Comparison of ENCODE assay signal across 8 mouse cellular contexts in genomic region chr5:113954421-113954820, GRCm38 (mm10). TPM values are rescaled to one million over a fixed set of nuclear protein-coding genes. Genes with fewer than 3 reads are reported as not detected.
DNase-seq lines count a peak whose midpoint lies in the region; ATAC-seq and TF ChIP-seq lines count a peak whose summit lies in the region.

No protein-coding gene starts in this region.

- peak; percentile 88 for DNase-seq in brain, adult 2 months (ENCODE audit: low read depth, low spot score)
- peak; percentile 74 for DNase-seq in forebrain, embryonic 10.5 days (ENCODE audit: extremely low spot score, low spot score)
- DNase-seq in kidney, postnatal 36 days = peak; percentile 77 to 91
- DNase-seq in liver, postnatal 0 days = peak; percentile 85
- peak; percentile 78 for DNase-seq in thymus, adult 2 months

- no peak overlapping the region for H3K9ac ChIP-seq in heart, embryonic 14.5 days (ENCODE audit: low read length)
- H3K9ac ChIP-seq in liver, postnatal 0 days (replicated peaks) = no peak overlapping the region

- H3K4me2 ChIP-seq in heart, embryonic 14.5 days (ENCODE audit: low read length) = peak overlapping the region; percentile 16; the same call in 1 of the 2 replicates
- H3K4me2 ChIP-seq in liver, postnatal 0 days (ENCODE audit: low read depth, low read length) = no peak overlapping the region

- no peaks in the 10 kb centered on the region for H3K9me3 ChIP-seq in forebrain, embryonic 10.5 days
- H3K9me3 ChIP-seq in heart, embryonic 14.5 days (ENCODE audit: control insufficient read depth, low read length) = no peaks in the 10 kb centered on the region
- H3K9me3 ChIP-seq in liver, postnatal 0 days (ENCODE audit: low read length) = no peaks in the 10 kb centered on the region

- 0 out of 2 replicates have a peak overlapping the region, but pooled peaks have one; percentile 57 for H3K27ac ChIP-seq in forebrain, embryonic 10.5 days
- H3K27ac ChIP-seq in heart, embryonic 14.5 days (replicated peaks in 1 of 2; ENCODE audit: control insufficient read depth in 1 of 2, insufficient read depth in 1 of 2, low read depth in 2 of 2, low read length in 2 of 2) = peak overlapping the region; percentile 78 to 83
- no peak overlapping the region for H3K27ac ChIP-seq in liver, postnatal 0 days (ENCODE audit: low read depth)
- no peak overlapping the region for H3K27ac ChIP-seq in thymus, adult 2 months (ENCODE audit: control insufficient read depth, insufficient read depth, low read length)

- H3K27me3 ChIP-seq in forebrain, embryonic 10.5 days (ENCODE audit: poor library complexity, severe bottlenecking) = no peaks in the 10 kb centered on the region
- no peaks in the 10 kb centered on the region for H3K27me3 ChIP-seq in heart, embryonic 14.5 days (ENCODE audit: control insufficient read depth, insufficient read depth, low read length)
- H3K27me3 ChIP-seq in liver, postnatal 0 days (ENCODE audit: insufficient read depth, low read length) = no peaks in the 10 kb centered on the region
- no peaks in the 10 kb centered on the region for H3K27me3 ChIP-seq in thymus, adult 2 months (ENCODE audit: control insufficient read depth, insufficient read depth, low read length)

- no peak overlapping the region for H3K4me3 ChIP-seq in forebrain, embryonic 10.5 days
- no peak overlapping the region for H3K4me3 ChIP-seq in heart, embryonic 14.5 days (ENCODE audit: control insufficient read depth in 1 of 2, insufficient read depth in 1 of 2, low read depth in 1 of 2, low read length in 2 of 2)
- H3K4me3 ChIP-seq in liver, postnatal 0 days (ENCODE audit: low read depth, low read length) = no peak overlapping the region
- no peak overlapping the region for H3K4me3 ChIP-seq in thymus, adult 2 months (ENCODE audit: control insufficient read depth, insufficient read depth, low read length)

- peak; percentile 97 for TF ChIP-seq CTCF in liver, postnatal 0 days (IDR thresholded peaks at IDR 0.05; ENCODE audit: low read depth)
- TF ChIP-seq CTCF in thymus, adult 2 months (IDR thresholded peaks at IDR 0.05; ENCODE audit: borderline replicate concordance, control insufficient read depth, extremely low read depth, insufficient read depth, low read length, poor library complexity) = peak; percentile 85; the same call in 1 of the 2 replicates

- ATAC-seq in CD4-positive, CD25-positive, alpha-beta regulatory T cell, adult 4 months = peak; percentile 76
- no peak for ATAC-seq in heart, embryonic 14.5 days (ENCODE audit: insufficient number of reproducible peaks, insufficient read depth, low FRiP score, low read depth)
- peak; percentile 37; the same call in 1 of the 2 replicates for ATAC-seq in liver, postnatal 0 days
- ATAC-seq in neutrophil, adult 5-6 weeks (ENCODE audit: extremely low read depth, insufficient number of reproducible peaks, low FRiP score, poor library complexity, severe bottlenecking) = peak; percentile 68; the same call in 1 of the 2 replicates

- peaks cover 15% of the 10 kb centered on the region for H3K4me1 ChIP-seq in forebrain, embryonic 10.5 days
- peaks cover 22 to 41% of the 10 kb centered on the region in 2 experiments for H3K4me1 ChIP-seq in heart, embryonic 14.5 days (ENCODE audit: control insufficient read depth in 2 of 2, insufficient read depth in 2 of 2, low read length in 2 of 2)
- H3K4me1 ChIP-seq in liver, postnatal 0 days (ENCODE audit: insufficient read depth) = peaks cover 16% of the 10 kb centered on the region; the same call in 1 of the 2 replicates
- H3K4me1 ChIP-seq in thymus, adult 2 months (replicated peaks; ENCODE audit: control insufficient read depth, insufficient read depth, low read length) = peaks cover 20% of the 10 kb centered on the region

- no peak for TF ChIP-seq EP300 in liver, postnatal 0 days (IDR thresholded peaks at IDR 0.05; ENCODE audit: low read depth)

- no peak for TF ChIP-seq POLR2A in thymus, adult 2 months (IDR thresholded peaks at IDR 0.05; ENCODE audit: control insufficient read depth, extremely low read depth, insufficient read depth, low read length, poor library complexity)

- peaks cover 79% of the 10 kb centered on the region for H3K36me3 ChIP-seq in forebrain, embryonic 10.5 days (replicated peaks)
- peaks cover 71% of the 10 kb centered on the region for H3K36me3 ChIP-seq in heart, embryonic 14.5 days (ENCODE audit: control insufficient read depth, insufficient read depth, low read length)
- H3K36me3 ChIP-seq in liver, postnatal 0 days (replicated peaks; ENCODE audit: insufficient read depth, low read length) = peaks cover 61% of the 10 kb centered on the region
- H3K36me3 ChIP-seq in thymus, adult 2 months (ENCODE audit: control insufficient read depth, insufficient read depth, low read length) = no peaks in the 10 kb centered on the region

- 18% methylated on average over 7 of the region's 7 CpGs for WGBS in forebrain, embryonic 10.5 days
- 1% methylated on average over 7 of the region's 7 CpGs for WGBS in heart, embryonic 14.5 days
- WGBS in liver, postnatal 0 days (ENCODE audit: insufficient replicate concordance) = 15% methylated on average over 7 of the region's 7 CpGs
- 17% methylated on average over 7 of the region's 7 CpGs for WGBS in thymus, adult 2 months

RNA-seq across cellular contexts. Expression of gene Ssh1, which starts 39.3 kb away (rescaled TPM):
- polyA plus RNA-seq in CD4-positive, CD25-positive, alpha-beta regulatory T cell, adult 4 months (2017; shearing (Covaris generic)) = 10 to 100 TPM; 13.0 to 14.6 TPM
- 13.9 and 17.5 TPM in 2 replicates for polyA plus RNA-seq in forebrain, embryonic 10.5 days (2016; fragmentation: Nextera tagmentation; extraction: Ambion mirVana)
- polyA plus RNA-seq in heart, embryonic 14.5 days (2014; fragmentation: Nextera tagmentation; extraction: Ambion mirVana) = 15.1 and 16.4 TPM in 2 replicates
- 3.7 and 4.3 TPM in 2 replicates for polyA plus RNA-seq in liver, postnatal 0 days (2015; fragmentation: Nextera tagmentation; extraction: Ambion mirVana)
- 19.5 and 20.4 TPM in 2 replicates for total RNA-seq in neutrophil, adult 5-6 weeks (2017)
- 10.7 and 11.6 TPM in 2 replicates for polyA plus RNA-seq in thymus, adult 2 months (2012; rRNA removed)

RNA-seq across cellular contexts. Expression of gene Coro1c, which starts 45.9 kb away (rescaled TPM):
- 10 to 100 TPM; 43.2 to 59.6 TPM for polyA plus RNA-seq in CD4-positive, CD25-positive, alpha-beta regulatory T cell, adult 4 months (2017; shearing (Covaris generic))
- 209 and 210 TPM in 2 replicates for polyA plus RNA-seq in forebrain, embryonic 10.5 days (2016; fragmentation: Nextera tagmentation; extraction: Ambion mirVana)
- 84.9 and 88.2 TPM in 2 replicates for polyA plus RNA-seq in heart, embryonic 14.5 days (2014; fragmentation: Nextera tagmentation; extraction: Ambion mirVana)
- polyA plus RNA-seq in liver, postnatal 0 days (2015; fragmentation: Nextera tagmentation; extraction: Ambion mirVana) = 23.6 and 27.6 TPM in 2 replicates
- 76.9 and 78.5 TPM in 2 replicates for total RNA-seq in neutrophil, adult 5-6 weeks (2017)
- 67.8 and 78.3 TPM in 2 replicates for polyA plus RNA-seq in thymus, adult 2 months (2012; rRNA removed)

RNA-seq across cellular contexts. Expression of gene Dao, which starts 49.1 kb away (rescaled TPM):
- polyA plus RNA-seq in CD4-positive, CD25-positive, alpha-beta regulatory T cell, adult 4 months (2017; shearing (Covaris generic)) = 1 to 10 TPM in 1 of 2 experiments, under 1 TPM in 1; 0.56 to 1.4 TPM
- not detected in 2 replicates for polyA plus RNA-seq in forebrain, embryonic 10.5 days (2016; fragmentation: Nextera tagmentation; extraction: Ambion mirVana)
- not detected in 2 replicates for polyA plus RNA-seq in heart, embryonic 14.5 days (2014; fragmentation: Nextera tagmentation; extraction: Ambion mirVana)
- polyA plus RNA-seq in liver, postnatal 0 days (2015; fragmentation: Nextera tagmentation; extraction: Ambion mirVana) = not detected in 2 replicates
- not detected in 2 replicates for total RNA-seq in neutrophil, adult 5-6 weeks (2017)
- polyA plus RNA-seq in thymus, adult 2 months (2012; rRNA removed) = 0.11 and 0.36 TPM in 2 replicates

Comparison
In these comparisons a context has a peak if more than half of its experiments do, and no peak if none do; other contexts are left out.
1. H3K27ac ChIP-seq: peak in forebrain, embryonic 10.5 days (single experiment) and heart, embryonic 14.5 days (2 of 2); none in liver, postnatal 0 days (single experiment) and thymus, adult 2 months (single experiment).
2. Peak in every context shown above with its lines, with median percentiles within 50 percentile points of each other: DNase-seq.